Mouse (Mus musculus): Measurements from ENCODE around the gene Trpc4. TPM values are rescaled to one million over a fixed set of nuclear protein-coding genes. Genes with fewer than 3 reads are reported as not detected.

Trpc4 gene
- polyA plus RNA-seq, 1 experiment: not detected

DNA sequence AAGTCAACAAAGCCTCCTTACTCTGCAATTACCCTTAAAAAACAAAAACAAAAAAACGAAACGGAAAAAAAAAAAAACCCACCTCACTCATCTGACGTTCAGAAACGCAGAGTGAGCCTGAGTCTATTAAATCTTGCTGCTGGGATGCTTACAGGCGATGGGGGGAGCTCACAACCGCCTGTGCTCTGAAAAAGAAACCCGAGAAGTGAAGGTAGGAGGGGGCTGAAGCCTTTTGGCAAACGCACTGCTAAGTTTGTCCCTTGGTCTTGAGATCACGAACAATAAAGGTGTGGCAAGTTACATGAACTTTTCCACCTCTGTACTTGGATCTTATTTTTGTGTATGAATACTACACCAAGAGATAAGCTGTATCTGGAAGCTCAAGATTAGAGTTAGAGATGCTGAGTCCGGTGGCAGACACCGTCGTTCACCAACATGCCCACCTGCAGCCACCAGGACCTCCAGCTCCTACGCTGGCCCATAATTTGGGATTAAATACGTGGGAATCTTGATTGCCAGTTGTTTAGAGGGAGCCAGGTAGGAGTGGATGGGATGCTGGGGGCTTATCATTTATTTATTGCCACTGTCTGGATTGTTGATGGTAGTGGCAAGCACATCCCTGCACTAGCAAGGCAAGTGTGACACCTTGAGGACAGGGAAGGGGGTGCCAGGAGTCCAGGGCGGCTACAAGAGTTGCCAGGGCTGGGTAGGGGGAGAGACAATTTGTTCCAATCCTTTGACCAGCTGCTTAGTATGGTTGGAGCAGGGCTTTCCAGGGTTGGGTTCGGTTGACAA is 794 bp upstream of the Trpc4 start:
- TF ChIP-seq USF1 (IDR thresholded peaks at IDR 0.05; ENCODE audit: low read depth): no peak
- TF ChIP-seq TCF3 (IDR thresholded peaks at IDR 0.05; ENCODE audit: insufficient read length, low read depth): no peak
- no peak for TF ChIP-seq TCF12 (IDR thresholded peaks at IDR 0.05; ENCODE audit: insufficient read depth, poor library complexity, severe bottlenecking)
- TF ChIP-seq POLR2A (IDR thresholded peaks at IDR 0.05; ENCODE audit: insufficient read length, low read depth): no peak
- TF ChIP-seq MAX (IDR thresholded peaks at IDR 0.05; ENCODE audit: low read depth): no peak
- TF ChIP-seq REST (IDR thresholded peaks at IDR 0.05; ENCODE audit: insufficient read depth, insufficient read length): no peak
- no peak for TF ChIP-seq E2F4 (IDR thresholded peaks at IDR 0.05; ENCODE audit: insufficient read depth)
- no peak for TF ChIP-seq SRF (IDR thresholded peaks at IDR 0.05; ENCODE audit: control insufficient read depth, insufficient read length, low read depth)
- TF ChIP-seq POLR2AphosphoS2 (IDR thresholded peaks at IDR 0.05; ENCODE audit: insufficient read length, low read depth): no peak
- TF ChIP-seq MYOD1 (IDR thresholded peaks at IDR 0.05; ENCODE audit: control insufficient read depth in 1 of 3, insufficient read length in 2 of 3, low read depth in 2 of 3): no peak
- no peak for TF ChIP-seq CEBPB (IDR thresholded peaks at IDR 0.05; ENCODE audit: insufficient read depth, poor library complexity, severe bottlenecking)
- no peak for TF ChIP-seq MYOG (IDR thresholded peaks at IDR 0.05; ENCODE audit: control insufficient read depth in 1 of 3, insufficient read depth in 1 of 3, insufficient read length in 2 of 3, low read depth in 2 of 3)
- no peaks in the 10 kb centered on the region for H3K79me2 ChIP-seq (ENCODE audit: control insufficient read depth, insufficient read depth)
- H3ac ChIP-seq (ENCODE audit: control insufficient read depth, insufficient read length): no peak overlapping the region
- no peaks in the 10 kb centered on the region for H3K36me3 ChIP-seq (ENCODE audit: control insufficient read depth, insufficient read depth)
- H3K4me3 ChIP-seq: no peak overlapping the region
- peaks cover 12% of the 10 kb centered on the region for H3K27me3 ChIP-seq (ENCODE audit: control insufficient read depth, insufficient read depth, insufficient read length)
- no peak overlapping the region for H3K4me2 ChIP-seq (ENCODE audit: low read depth)

GRCm38 (mm10) chr3:54156316-54157000 is 623 bp downstream of the Trpc4 start:
- no peak overlapping the region for H3K4me3 ChIP-seq
- no peak overlapping the region for H3K4me2 ChIP-seq (ENCODE audit: low read depth)
- TF ChIP-seq CEBPB (IDR thresholded peaks at IDR 0.05; ENCODE audit: insufficient read depth, poor library complexity, severe bottlenecking): no peak
- TF ChIP-seq MYOG (IDR thresholded peaks at IDR 0.05; ENCODE audit: control insufficient read depth in 1 of 3, insufficient read depth in 1 of 3, insufficient read length in 2 of 3, low read depth in 2 of 3): no peak
- no peak for TF ChIP-seq POLR2A (IDR thresholded peaks at IDR 0.05; ENCODE audit: insufficient read length, low read depth)
- no peak for TF ChIP-seq SRF (IDR thresholded peaks at IDR 0.05; ENCODE audit: control insufficient read depth, insufficient read length, low read depth)
- no peak for TF ChIP-seq USF1 (IDR thresholded peaks at IDR 0.05; ENCODE audit: low read depth)
- no peak for TF ChIP-seq MYOD1 (IDR thresholded peaks at IDR 0.05; ENCODE audit: control insufficient read depth in 1 of 3, insufficient read length in 2 of 3, low read depth in 2 of 3)
- TF ChIP-seq REST (IDR thresholded peaks at IDR 0.05; ENCODE audit: insufficient read depth, insufficient read length): no peak
- no peak for TF ChIP-seq POLR2AphosphoS2 (IDR thresholded peaks at IDR 0.05; ENCODE audit: insufficient read length, low read depth)
- TF ChIP-seq TCF3 (IDR thresholded peaks at IDR 0.05; ENCODE audit: insufficient read length, low read depth): no peak
- no peak for TF ChIP-seq MAX (IDR thresholded peaks at IDR 0.05; ENCODE audit: low read depth)
- TF ChIP-seq TCF12 (IDR thresholded peaks at IDR 0.05; ENCODE audit: insufficient read depth, poor library complexity, severe bottlenecking): no peak
- TF ChIP-seq E2F4 (IDR thresholded peaks at IDR 0.05; ENCODE audit: insufficient read depth): no peak
- H3K36me3 ChIP-seq (ENCODE audit: control insufficient read depth, insufficient read depth): no peaks in the 10 kb centered on the region
- H3K27me3 ChIP-seq (ENCODE audit: control insufficient read depth, insufficient read depth, insufficient read length): peaks cover 12% of the 10 kb centered on the region
- no peaks in the 10 kb centered on the region for H3K79me2 ChIP-seq (ENCODE audit: control insufficient read depth, insufficient read depth)
- H3ac ChIP-seq (ENCODE audit: control insufficient read depth, insufficient read length): no peak overlapping the region

DNA sequence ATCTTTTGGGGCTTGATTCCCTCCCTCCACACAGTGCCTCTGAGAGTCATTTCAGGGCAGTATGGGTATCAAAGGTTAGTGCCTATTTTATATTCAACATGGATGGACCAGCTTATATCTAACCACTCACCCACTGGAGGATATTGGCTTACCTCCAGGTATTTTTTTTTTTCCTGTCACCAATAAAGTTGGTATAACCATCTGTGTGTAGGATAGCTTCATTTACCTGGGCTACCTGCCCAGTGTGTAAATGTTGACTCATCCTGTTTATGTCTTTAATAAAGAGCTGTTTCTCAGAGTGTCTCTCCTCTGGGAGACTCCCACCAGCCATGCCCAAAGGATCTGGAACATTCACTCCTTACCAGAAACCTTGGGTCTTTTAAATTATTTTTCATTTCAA is 14.9 kb downstream of the Trpc4 start:
- H3K79me2 ChIP-seq (ENCODE audit: control insufficient read depth, insufficient read depth): no peaks in the 10 kb centered on the region
- H3K4me3 ChIP-seq: no peak overlapping the region
- no peak for TF ChIP-seq TCF3 (IDR thresholded peaks at IDR 0.05; ENCODE audit: insufficient read length, low read depth)
- no peak for TF ChIP-seq POLR2A (IDR thresholded peaks at IDR 0.05; ENCODE audit: insufficient read length, low read depth)
- no peak for TF ChIP-seq MYOD1 (IDR thresholded peaks at IDR 0.05; ENCODE audit: control insufficient read depth in 1 of 3, insufficient read length in 2 of 3, low read depth in 2 of 3)
- TF ChIP-seq MAX (IDR thresholded peaks at IDR 0.05; ENCODE audit: low read depth): no peak
- TF ChIP-seq CEBPB (IDR thresholded peaks at IDR 0.05; ENCODE audit: insufficient read depth, poor library complexity, severe bottlenecking): no peak
- TF ChIP-seq TCF12 (IDR thresholded peaks at IDR 0.05; ENCODE audit: insufficient read depth, poor library complexity, severe bottlenecking): no peak
- TF ChIP-seq POLR2AphosphoS2 (IDR thresholded peaks at IDR 0.05; ENCODE audit: insufficient read length, low read depth): no peak
- no peak for TF ChIP-seq SRF (IDR thresholded peaks at IDR 0.05; ENCODE audit: control insufficient read depth, insufficient read length, low read depth)
- TF ChIP-seq MYOG (IDR thresholded peaks at IDR 0.05; ENCODE audit: control insufficient read depth in 1 of 3, insufficient read depth in 1 of 3, insufficient read length in 2 of 3, low read depth in 2 of 3): no peak
- TF ChIP-seq E2F4 (IDR thresholded peaks at IDR 0.05; ENCODE audit: insufficient read depth): no peak
- no peak for TF ChIP-seq USF1 (IDR thresholded peaks at IDR 0.05; ENCODE audit: low read depth)
- no peak for TF ChIP-seq REST (IDR thresholded peaks at IDR 0.05; ENCODE audit: insufficient read depth, insufficient read length)
- H3K36me3 ChIP-seq (ENCODE audit: control insufficient read depth, insufficient read depth): no peaks in the 10 kb centered on the region
- H3K4me2 ChIP-seq (ENCODE audit: low read depth): no peak overlapping the region
- no peak overlapping the region for H3ac ChIP-seq (ENCODE audit: control insufficient read depth, insufficient read length)
- no peaks in the 10 kb centered on the region for H3K27me3 ChIP-seq (ENCODE audit: control insufficient read depth, insufficient read depth, insufficient read length)

DNA sequence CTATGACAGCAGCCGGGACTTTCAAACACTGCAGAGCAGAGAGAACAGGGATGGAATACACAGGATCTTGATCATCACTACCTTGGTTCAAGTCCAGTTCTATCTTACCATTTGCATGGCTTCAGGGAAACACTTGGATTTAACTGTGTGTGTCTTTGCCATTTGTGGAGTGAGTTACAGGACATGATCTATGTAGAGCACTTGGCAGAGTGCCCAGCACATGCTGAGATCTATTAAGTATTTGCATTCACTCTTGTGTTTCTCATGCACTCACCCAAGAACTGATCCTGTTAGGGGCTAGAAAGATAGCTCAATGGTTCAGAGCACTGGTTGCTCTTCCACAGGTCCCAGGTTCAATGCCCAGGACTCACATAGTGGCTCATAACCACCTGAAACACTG is 21.5 kb downstream of the Trpc4 start:
- H3K79me2 ChIP-seq (ENCODE audit: control insufficient read depth, insufficient read depth): no peaks in the 10 kb centered on the region
- TF ChIP-seq TCF3 (IDR thresholded peaks at IDR 0.05; ENCODE audit: insufficient read length, low read depth): no peak
- TF ChIP-seq SRF (IDR thresholded peaks at IDR 0.05; ENCODE audit: control insufficient read depth, insufficient read length, low read depth): no peak
- TF ChIP-seq MYOD1 (IDR thresholded peaks at IDR 0.05; ENCODE audit: control insufficient read depth in 1 of 3, insufficient read length in 2 of 3, low read depth in 2 of 3): no peak
- TF ChIP-seq E2F4 (IDR thresholded peaks at IDR 0.05; ENCODE audit: insufficient read depth): no peak
- no peak for TF ChIP-seq MAX (IDR thresholded peaks at IDR 0.05; ENCODE audit: low read depth)
- no peak overlapping the region for H3K4me3 ChIP-seq
- no peaks in the 10 kb centered on the region for H3K27me3 ChIP-seq (ENCODE audit: control insufficient read depth, insufficient read depth, insufficient read length)
- no peak overlapping the region for H3K4me2 ChIP-seq (ENCODE audit: low read depth)
- H3ac ChIP-seq (ENCODE audit: control insufficient read depth, insufficient read length): no peak overlapping the region
- H3K36me3 ChIP-seq (ENCODE audit: control insufficient read depth, insufficient read depth): no peaks in the 10 kb centered on the region

All from myocyte (in vitro differentiated cells).